Mouse (Mus musculus) lung, adult 2 months (tissue): ENCODE data around the gene Hip1r. TPM values are rescaled to one million over a fixed set of nuclear protein-coding genes. Genes with fewer than 3 reads are reported as not detected.
A peak's percentile ranks its signal among the peaks of the same experiment; 100 is the strongest.

Source experiments
- DNase-seq: peaks from one replicate; pipeline ENCODE4 v3.0.0; 2022
- H3K4me1 ChIP-seq: fragments of 200-500 bp; 2 replicates; pipeline ENCODE4 v1.6.1; 2011; ENCODE audit warnings: low read length; ENCODE audit not compliant: control insufficient read depth, insufficient read depth
- H3K4me3 ChIP-seq: fragments of 200-500 bp; replicated peaks from 2 replicates; pipeline ENCODE3; 2011; ENCODE audit warnings: low read depth, mild to moderate bottlenecking, control low read depth, low read length; ENCODE audit errors: extremely low read depth
- CTCF ChIP-seq: fragments of 200-500 bp; IDR thresholded peaks from 2 replicates; pipeline ENCODE4 v1.5.1; 2011; ENCODE audit warnings: mild to moderate bottlenecking, low read length, control low read depth; ENCODE audit not compliant: insufficient read depth
- POLR2A ChIP-seq: fragments of 200-500 bp; IDR thresholded peaks from 2 replicates; pipeline ENCODE4 v1.6.1; 2011; ENCODE audit warnings: low read depth, mild to moderate bottlenecking, control low read depth, low read length, borderline replicate concordance; ENCODE audit errors: extremely low read depth
- WGBS: fragments of 180-500 bp; shearing (Covaris S2); methylation state at CpG from one replicate; pipeline ENCODE4 v1.1.7; 2018; 5-methylcytosine and 5-hydroxymethylcytosine counted together
- polyA plus RNA-seq: library from polyadenylated mRNA; depleted of rRNA; stranded (reverse); fragments of >200 nt; gene quantifications from 2 replicates; pipeline ENCODE4 v1.2.3, GENCODE M21; 2012

The Hip1r gene
- polyA plus RNA-seq, 1 experiment: 36.4 TPM

DNA sequence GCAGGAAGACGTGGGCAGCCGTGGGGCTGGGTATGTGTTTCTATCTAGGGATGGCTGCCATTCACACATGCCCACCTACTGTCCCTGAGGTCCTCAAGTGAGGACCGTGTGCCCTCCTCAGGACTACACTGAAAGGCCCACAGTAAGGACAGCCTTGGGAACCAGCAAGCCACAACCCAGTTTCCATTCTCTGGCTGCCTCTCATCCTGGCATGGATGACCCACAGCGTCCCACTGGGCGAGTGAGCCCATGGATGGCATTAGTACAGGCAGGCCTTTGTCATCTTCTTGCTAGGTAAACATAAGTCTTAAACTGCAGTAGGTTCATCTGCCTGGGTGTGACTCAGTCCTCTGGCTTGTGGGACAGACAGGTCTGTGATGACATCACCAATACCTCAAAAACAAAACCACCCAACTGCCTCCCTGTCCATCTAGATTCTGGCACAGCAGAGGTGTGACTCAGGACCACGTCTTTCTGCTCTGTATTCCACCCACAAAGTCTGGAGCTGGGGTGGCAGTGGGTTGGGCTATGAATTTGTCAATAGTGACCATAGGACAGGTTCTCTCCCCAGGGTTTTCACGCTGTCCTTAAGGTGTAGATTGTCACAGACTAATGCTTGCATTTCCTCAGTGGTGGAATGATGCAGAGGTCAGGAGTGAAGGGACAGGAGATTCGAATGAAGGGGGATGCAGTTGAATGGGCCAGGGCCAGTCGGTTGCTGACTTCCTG lies 7.3 kb downstream of the Hip1r start:
- no peak for TF ChIP-seq POLR2A
- TF ChIP-seq CTCF: no peak
- no peak overlapping the region for H3K4me3 ChIP-seq
- WGBS: 45% methylated on average over 9 of the region's 9 CpGs
- peak; percentile 12 for DNase-seq
- peaks cover 36% of the 10 kb centered on the region for H3K4me1 ChIP-seq

DNA sequence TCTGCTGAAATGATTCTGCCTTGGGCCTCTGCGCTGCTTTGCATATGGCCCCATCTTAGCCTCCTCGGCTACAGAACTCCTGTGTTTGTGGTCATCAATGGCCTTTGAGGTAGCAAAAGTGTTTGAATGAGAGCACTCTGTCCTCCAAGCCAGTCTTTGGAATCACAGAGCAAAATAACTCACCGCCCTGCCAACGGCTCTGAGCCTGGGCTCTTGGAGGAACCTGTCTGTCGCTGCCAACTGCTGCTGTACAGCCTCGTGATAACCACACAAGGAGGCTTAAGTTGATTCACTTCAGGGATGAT lies 7.8 kb downstream of the Hip1r start:
- DNase-seq: peak; percentile 44
- H3K4me3 ChIP-seq: no peak overlapping the region
- H3K4me1 ChIP-seq: peaks cover 34% of the 10 kb centered on the region
- TF ChIP-seq POLR2A (no peak), CTCF (no peak)
- WGBS: 54% methylated on average over 6 of the region's 6 CpGs

DNA sequence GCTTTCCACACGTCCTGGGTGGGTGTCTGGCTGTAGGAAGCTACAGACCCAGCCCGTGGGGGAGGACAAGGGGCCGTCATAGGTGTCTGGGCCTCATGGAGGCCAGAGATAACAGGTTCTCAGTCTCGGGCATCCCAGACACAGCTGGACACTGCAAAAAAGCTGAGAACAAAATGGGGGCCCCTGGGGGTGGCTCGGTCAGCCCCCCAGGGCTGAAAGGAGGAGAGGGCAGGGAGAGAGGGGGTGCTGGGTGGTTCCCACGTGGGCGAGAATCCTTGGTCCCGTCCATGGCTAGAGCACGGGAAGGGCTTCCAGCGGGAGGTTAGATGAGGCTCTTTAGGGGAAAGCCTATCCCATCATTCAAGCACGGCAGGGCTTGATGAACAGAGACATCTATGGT lies 9.4 kb downstream of the Hip1r start:
- DNase-seq: no peak
- WGBS: 78% methylated on average over 11 of the region's 11 CpGs
- TF ChIP-seq POLR2A (no peak), CTCF (no peak)

DNA sequence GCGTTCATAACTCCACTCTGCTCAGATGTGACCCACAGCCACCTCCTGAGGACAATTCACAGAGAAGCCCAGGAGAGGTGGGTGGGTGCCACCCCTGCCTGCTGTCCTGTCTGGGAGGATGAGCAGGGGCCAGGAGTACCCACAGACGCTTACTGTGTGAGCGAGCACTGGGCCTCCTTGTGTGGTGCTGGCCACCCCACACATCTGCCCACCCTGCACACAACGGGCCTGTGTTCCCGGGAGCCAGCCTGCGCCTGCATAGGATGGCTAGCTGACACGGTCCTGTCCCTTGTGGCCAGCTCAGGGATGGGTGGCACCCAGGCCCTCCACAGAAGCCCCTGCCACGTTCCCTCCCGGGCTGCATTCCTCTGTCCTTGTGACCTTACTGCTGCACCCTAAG lies 12.0 kb downstream of the Hip1r start:
- no peak for TF ChIP-seq CTCF
- TF ChIP-seq POLR2A: no peak
- 80% methylated on average over 9 of the region's 9 CpGs for WGBS
- no peak for DNase-seq

More for the DNA sequence above, 9.4 kb downstream of the Hip1r start:
- Histone ChIP-seq H3K4me3 (no peak overlapping the region), H3K4me1 (peaks cover 30% of the 10 kb centered on the region)

DNA sequence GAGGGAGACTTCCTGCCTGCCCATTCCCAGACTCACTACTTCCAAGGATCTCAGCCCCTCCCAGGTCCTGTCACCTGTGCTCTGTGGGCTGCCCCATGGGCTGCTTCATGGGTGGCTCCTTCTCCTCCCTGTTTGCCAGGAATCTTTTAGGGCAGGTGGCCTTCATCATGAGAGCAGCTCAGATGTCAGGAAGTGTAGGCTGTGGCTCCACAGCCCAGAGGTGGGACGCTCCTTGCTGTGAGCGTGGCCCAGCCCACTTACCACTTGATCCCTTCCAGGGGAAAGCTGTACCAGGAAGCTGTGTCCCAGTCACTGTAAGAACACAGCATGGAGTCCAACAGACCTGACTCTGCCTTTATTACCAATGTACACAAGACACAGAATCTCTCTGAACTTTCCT lies 13.5 kb downstream of the Hip1r start:
- DNase-seq: no peak
- WGBS: 54% methylated on average over 2 of the region's 2 CpGs
- H3K4me1 ChIP-seq: peaks cover 22% of the 10 kb centered on the region
- no peak for TF ChIP-seq CTCF
- no peak for TF ChIP-seq POLR2A
- no peak overlapping the region for H3K4me3 ChIP-seq

More for the DNA sequence above, 12.0 kb downstream of the Hip1r start:
- Histone ChIP-seq H3K4me1 (peaks cover 20% of the 10 kb centered on the region), H3K4me3 (no peak overlapping the region)

DNA sequence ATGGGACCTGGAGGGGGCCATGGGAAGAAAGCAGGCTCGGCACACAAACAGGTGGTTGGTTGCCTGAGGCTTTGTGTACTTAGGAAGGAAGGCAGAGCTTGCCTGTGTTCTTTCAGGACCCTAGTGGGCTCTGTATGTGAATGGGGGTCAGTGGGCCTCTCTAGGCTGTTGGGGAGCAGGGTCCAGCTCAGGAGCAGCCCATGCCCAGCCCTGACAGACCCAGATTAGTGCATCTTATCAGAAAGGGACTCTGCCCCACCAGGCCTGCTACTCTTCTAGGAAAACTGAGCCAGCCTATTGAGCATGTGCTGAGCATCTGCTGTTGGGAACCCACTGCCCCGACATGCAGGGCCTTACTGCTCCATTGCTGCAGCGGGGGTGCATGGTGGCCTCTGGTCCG lies 14.1 kb downstream of the Hip1r start:
- no peak for DNase-seq
- 82% methylated on average over 4 of the region's 4 CpGs for WGBS
- Histone ChIP-seq H3K4me1 (peaks cover 27% of the 10 kb centered on the region), H3K4me3 (no peak overlapping the region)
- no peak for TF ChIP-seq CTCF
- no peak for TF ChIP-seq POLR2A

DNA sequence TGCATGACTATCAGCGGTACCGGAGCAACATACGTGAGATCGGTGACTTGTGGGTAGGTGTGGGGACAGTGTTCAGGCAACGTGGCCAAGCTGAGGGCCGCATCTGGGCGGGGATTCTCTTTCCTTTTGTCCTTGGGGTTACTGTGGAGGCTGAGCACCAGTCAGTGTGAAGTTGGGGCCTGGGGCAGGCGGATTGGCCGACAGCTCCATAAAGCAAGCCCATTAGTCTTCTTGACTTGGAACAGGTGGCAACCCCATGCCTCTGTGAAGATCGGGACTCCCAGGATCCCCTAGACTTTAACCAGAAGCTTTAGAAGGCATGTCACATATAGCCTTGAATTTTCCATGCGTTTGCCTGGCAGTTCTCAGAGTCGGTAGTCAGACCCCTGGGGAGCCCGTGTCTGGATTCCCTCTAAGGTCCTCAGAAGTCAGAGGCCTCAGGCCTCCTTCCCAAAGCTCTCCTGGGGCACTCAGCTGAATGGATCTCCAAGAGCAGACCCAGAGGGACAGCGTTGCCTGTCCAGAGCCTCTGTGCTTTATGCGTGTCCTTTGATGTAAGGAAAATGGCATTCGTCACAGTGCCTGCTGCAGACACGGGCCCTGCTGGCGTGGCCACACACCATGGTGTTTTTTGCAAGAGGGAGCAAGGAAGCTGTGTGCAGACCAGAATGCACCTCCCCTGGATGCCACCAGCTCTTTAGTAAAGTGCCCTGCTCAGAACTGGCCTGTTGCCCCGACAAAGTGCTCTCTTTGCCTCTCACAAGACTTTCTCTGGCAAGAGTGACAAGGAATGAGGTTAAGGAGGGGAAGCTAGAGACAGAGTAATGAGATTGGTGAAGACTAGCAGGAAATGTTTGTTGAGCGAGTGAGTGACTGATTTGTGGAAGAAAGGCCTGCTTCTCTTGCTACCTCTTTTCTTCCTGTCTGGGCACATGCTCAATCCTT lies 16.8 kb downstream of the Hip1r start:
- TF ChIP-seq POLR2A (no peak), CTCF (no peak)
- peak; percentile 75 for DNase-seq
- 75% methylated on average over 20 of the region's 20 CpGs for WGBS
- no peak overlapping the region for H3K4me3 ChIP-seq
- peaks cover 28% of the 10 kb centered on the region for H3K4me1 ChIP-seq

DNA sequence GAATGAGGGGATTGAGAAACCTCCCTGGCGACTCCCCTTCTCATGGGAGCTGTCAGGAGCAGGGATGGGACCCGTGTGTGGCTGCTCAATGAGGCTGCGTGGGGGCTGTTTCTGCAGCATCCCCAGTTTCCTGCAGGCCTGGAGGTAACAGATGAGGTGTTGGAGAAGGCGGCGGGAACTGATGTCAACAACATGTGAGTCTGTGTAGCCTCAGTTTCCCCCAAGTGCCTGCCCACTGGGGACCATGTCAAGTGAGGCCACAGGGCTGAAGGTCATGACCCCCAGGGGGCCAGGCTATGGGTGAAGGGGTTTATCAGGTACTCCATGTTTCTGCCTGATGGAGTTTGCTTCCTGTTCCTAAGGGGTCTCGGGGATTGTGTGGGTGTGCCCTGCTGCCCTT lies 17.9 kb downstream of the Hip1r start:
- no peak overlapping the region for H3K4me3 ChIP-seq
- peaks cover 28% of the 10 kb centered on the region for H3K4me1 ChIP-seq
- no peak for DNase-seq
- WGBS: 85% methylated on average over 6 of the region's 6 CpGs
- no peak for TF ChIP-seq POLR2A
- TF ChIP-seq CTCF: no peak

DNA sequence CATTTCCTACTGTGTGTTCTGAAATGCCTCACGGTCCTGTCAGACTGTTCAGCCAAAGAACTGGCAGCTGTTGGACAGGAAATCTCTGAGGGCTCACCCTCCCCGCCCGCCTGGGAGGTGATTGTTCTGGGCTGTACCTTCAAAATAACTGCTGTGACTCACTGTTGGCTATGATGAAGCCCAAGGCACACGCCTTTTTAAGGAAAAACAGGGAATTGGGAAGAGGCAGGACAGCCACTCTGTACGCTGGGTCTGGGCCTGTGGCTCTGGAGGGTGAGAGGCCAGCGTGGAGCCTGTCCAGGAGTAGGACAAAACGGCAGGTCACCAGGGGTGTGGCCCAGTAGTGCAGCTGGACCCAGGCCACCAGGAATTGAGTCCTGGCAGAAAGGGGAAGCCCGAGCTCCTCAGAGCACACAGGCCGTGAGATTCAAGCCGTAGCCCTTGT lies 18.8 kb downstream of the Hip1r start:
- WGBS: 15% methylated on average over 10 of the region's 10 CpGs
- TF ChIP-seq POLR2A (peak; percentile 12; the same call in 1 of the 2 replicates), CTCF (no peak)
- H3K4me1 ChIP-seq: peaks cover 25% of the 10 kb centered on the region
- H3K4me3 ChIP-seq: no peak overlapping the region
- peak; percentile 71 for DNase-seq

DNA sequence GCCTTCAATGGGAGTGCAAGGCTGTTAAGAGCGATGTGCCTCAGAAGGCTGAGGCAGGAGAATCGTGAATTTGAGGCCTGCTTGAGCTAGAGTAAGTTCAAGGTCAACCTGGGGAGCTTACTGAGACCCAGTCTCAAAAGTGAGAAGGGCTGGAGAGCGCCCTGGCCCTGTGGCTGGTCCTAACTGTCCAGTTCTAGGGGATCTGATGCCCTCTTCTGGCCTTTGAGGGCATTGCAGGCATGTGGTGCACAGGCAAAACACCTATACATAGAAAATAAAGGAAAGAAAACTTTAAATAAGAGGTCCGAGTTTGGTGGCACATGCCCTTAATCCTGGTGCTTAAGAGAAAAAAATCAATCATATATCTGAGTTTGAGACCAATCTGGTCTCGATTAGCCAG lies 19.4 kb downstream of the Hip1r start:
- Histone ChIP-seq H3K4me3 (no peak overlapping the region), H3K4me1 (peaks cover 23% of the 10 kb centered on the region)
- TF ChIP-seq POLR2A (no peak), CTCF (peak; percentile 95)
- 33% methylated on average over 5 of the region's 5 CpGs for WGBS
- DNase-seq: peak; percentile 90
